Mouse (Mus musculus) forebrain, embryonic 11.5 days (tissue): Measurements from ENCODE around the gene Lrrc66. TPM values are rescaled to one million over a fixed set of nuclear protein-coding genes. Genes with fewer than 3 reads are reported as not detected.
"Not testable (repeated sequence)": the region's sequence is repeated elsewhere in the genome, so short reads cannot be mapped to it uniquely, and the experiment has no call there.

ENCODE experiments used
- ATAC-seq: fragments of 200-750 bp; cut with Nextera tagmentation; replicated peaks from 2 replicates; pipeline ENCODE4 v1.8.0; 2017; ENCODE audit warnings: moderate TSS enrichment; ENCODE audit not compliant: low FRiP score
- DNase-seq: peaks from one replicate; pipeline ENCODE4 v3.0.0-alpha.2; 2017; ENCODE audit warnings: low spot score
- H3K27ac ChIP-seq: fragments of 300-500 bp; sonication (generic); 2 replicates; pipeline ENCODE4 v1.5.1; 2014; ENCODE audit warnings: low read depth, low read length
- H3K27me3 ChIP-seq: fragments of 300-500 bp; sonication (generic); 2 replicates; pipeline ENCODE4 v1.6.1; 2014; ENCODE audit warnings: mild to moderate bottlenecking, low read length, mixed read lengths; ENCODE audit not compliant: control insufficient read depth, insufficient read depth
- H3K36me3 ChIP-seq: fragments of 300-500 bp; sonication (generic); 2 replicates; pipeline ENCODE4 v1.6.1; 2014; ENCODE audit warnings: mild to moderate bottlenecking, low read length, moderate library complexity, mixed read lengths; ENCODE audit not compliant: control insufficient read depth, insufficient read depth
- H3K4me1 ChIP-seq: fragments of 300-500 bp; sonication (generic); replicated peaks from 2 replicates; pipeline ENCODE4 v1.6.1; 2014; ENCODE audit warnings: low read length, mixed read lengths; ENCODE audit not compliant: control insufficient read depth, insufficient read depth
- H3K4me2 ChIP-seq: fragments of 300-500 bp; sonication (generic); 2 replicates; pipeline ENCODE4 v1.6.1; 2014; ENCODE audit warnings: low read depth, mild to moderate bottlenecking, low read length, moderate library complexity, mixed read lengths; ENCODE audit not compliant: severe bottlenecking
- H3K4me3 ChIP-seq: fragments of 300-500 bp; sonication (generic); 2 replicates; pipeline ENCODE4 v1.5.1; 2014; ENCODE audit warnings: low read depth, low read length
- H3K9ac ChIP-seq: fragments of 300-500 bp; sonication (generic); 2 replicates; pipeline ENCODE4 v1.6.1; 2014; ENCODE audit warnings: low read length
- H3K9me3 ChIP-seq: fragments of 300-500 bp; sonication (generic); 2 replicates; pipeline ENCODE4 v1.6.1; 2016; ENCODE audit warnings: low read length, mixed read lengths; ENCODE audit not compliant: control insufficient read depth
- WGBS: fragments of 180-500 bp; shearing (Covaris S2); extraction: QIAGEN DNeasy Blood & Tissue Kit; methylation state at CpG from one replicate; pipeline ENCODE4 v1.1.7; 2014; 5-methylcytosine and 5-hydroxymethylcytosine counted together
- polyA plus RNA-seq: library from polyadenylated mRNA; unstranded; fragments of >200 nt; fragmentation: Nextera tagmentation; extraction: Ambion mirVana; gene quantifications from 2 replicates; pipeline ENCODE4 v1.2.1, GENCODE M21; 2014

The Lrrc66 gene
- polyA plus RNA-seq, 1 experiment from 2014 or later = not detected

DNA sequence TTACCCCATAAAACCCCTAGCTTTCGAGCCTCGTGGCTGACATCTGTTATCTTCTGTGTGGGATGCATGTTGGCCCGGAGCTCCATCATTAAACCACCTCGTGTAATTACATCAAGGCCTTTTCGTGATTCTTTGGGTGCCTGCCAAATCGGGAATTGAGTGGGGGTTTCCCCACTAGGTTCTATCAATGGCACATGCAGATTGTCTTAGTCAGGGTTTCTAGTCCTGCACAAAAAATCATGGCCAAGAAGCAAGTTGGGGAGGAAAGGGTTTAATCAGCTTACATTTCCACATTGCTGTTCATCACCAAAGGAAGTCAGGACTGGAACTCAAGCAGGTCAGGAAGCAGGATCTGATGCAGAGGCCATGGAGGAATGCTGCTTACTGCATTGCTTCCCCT lies 48.3 kb downstream of the Lrrc66 start:
- H3K4me1 ChIP-seq, H3K36me3 ChIP-seq, H3K4me3 ChIP-seq, H3K27me3 ChIP-seq, ATAC-seq, DNase-seq, H3K9ac ChIP-seq, H3K27ac ChIP-seq, H3K4me2 ChIP-seq, H3K9me3 ChIP-seq: not testable (repeated sequence)
- WGBS = 85% methylated on average over 6 of the region's 6 CpGs

GRCm38 (mm10) chr5:73578131-73578530 lies 54.2 kb downstream of the Lrrc66 start:
- 82% methylated on average over 3 of the region's 3 CpGs for WGBS
- no peak overlapping the region for H3K4me3 ChIP-seq
- DNase-seq (no peak), ATAC-seq (no peak)
- no peaks in the 10 kb centered on the region for H3K36me3 ChIP-seq
- no peaks in the 10 kb centered on the region for H3K9me3 ChIP-seq
- H3K27me3 ChIP-seq = no peaks in the 10 kb centered on the region
- H3K4me1 ChIP-seq = no peaks in the 10 kb centered on the region; the same call in 1 of the 2 replicates
- H3K27ac ChIP-seq = no peak overlapping the region
- H3K9ac ChIP-seq = no peak overlapping the region
- no peak overlapping the region for H3K4me2 ChIP-seq

DNA sequence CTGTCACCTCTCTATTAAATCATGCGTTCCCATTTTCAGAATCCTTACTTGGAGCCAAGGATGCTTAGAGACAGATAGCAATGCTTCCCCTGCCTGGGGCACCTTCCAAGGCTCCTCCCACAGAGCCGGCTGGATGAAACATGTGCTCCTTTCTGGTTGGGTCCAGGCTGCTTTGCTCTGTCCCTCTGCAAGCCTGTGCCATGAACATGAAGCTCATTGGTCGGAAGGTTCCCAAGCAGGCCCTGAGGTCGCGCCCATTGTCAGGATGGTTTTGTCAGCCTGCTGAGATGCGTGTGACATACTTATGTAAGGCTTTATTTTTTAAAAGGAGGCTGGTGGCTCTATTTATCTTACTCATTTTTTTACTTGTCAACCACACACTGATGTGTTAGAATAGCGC lies 55.6 kb downstream of the Lrrc66 start:
- Histone ChIP-seq H3K4me2 (no peak overlapping the region), H3K4me3 (no peak overlapping the region), H3K27me3 (no peaks in the 10 kb centered on the region), H3K9ac (no peak overlapping the region), H3K27ac (no peak overlapping the region), H3K9me3 (no peaks in the 10 kb centered on the region), H3K4me1 (no peaks in the 10 kb centered on the region; the same call in 1 of the 2 replicates), H3K36me3 (no peaks in the 10 kb centered on the region)
- 71% methylated on average over 7 of the region's 7 CpGs for WGBS
- ATAC-seq (no peak), DNase-seq (no peak)

DNA sequence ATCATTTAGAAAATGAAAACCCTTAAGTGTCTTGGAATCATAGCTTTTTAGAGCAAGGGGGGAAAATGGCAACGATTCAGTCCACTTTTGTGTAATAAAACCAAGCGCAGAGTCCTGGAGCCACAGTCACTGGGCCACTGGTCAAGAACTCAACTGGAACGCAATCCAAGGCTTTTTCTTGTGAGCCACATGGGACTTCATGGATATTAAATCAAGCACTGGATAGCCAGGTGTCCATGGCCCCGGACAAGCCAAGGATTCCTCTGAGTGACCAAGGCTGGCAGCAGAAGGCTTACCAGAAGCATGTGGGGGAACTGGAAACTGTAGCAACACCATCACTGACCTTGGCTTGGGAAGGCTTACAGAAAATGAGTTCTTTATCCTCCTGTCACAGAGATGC lies 57.7 kb downstream of the Lrrc66 start:
- no peak overlapping the region for H3K27ac ChIP-seq
- DNase-seq (no peak), ATAC-seq (no peak)
- H3K4me1 ChIP-seq = no peaks in the 10 kb centered on the region; the same call in 1 of the 2 replicates
- no peak overlapping the region for H3K4me3 ChIP-seq
- H3K36me3 ChIP-seq = no peaks in the 10 kb centered on the region
- no peak overlapping the region for H3K9ac ChIP-seq
- H3K4me2 ChIP-seq = no peak overlapping the region
- no peaks in the 10 kb centered on the region for H3K27me3 ChIP-seq
- 88% methylated on average over 4 of the region's 4 CpGs for WGBS
- H3K9me3 ChIP-seq = no peaks in the 10 kb centered on the region

DNA sequence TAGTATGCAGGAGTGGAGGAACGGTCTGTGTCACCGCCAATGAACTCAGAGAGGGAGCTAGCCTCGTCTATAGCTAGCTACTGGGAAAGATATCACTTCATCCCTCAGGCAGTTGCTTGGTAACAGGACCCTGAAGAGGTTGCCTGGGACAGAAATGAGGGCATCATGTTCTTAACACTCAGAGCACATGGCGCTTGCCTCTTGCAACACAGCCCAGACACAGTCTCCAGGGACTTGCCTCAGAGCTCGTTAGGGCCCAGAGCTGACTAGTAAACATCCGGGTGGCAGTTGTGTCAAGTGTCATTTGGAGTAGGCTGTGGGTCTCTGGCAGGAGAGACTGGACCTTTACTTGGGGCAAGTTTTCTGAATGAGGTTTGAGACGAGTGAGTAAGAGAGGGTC lies 58.5 kb downstream of the Lrrc66 start:
- Histone ChIP-seq H3K4me2 (no peak overlapping the region), H3K4me1 (no peaks in the 10 kb centered on the region; the same call in 1 of the 2 replicates), H3K27me3 (no peaks in the 10 kb centered on the region), H3K9me3 (no peaks in the 10 kb centered on the region), H3K9ac (no peak overlapping the region), H3K36me3 (no peaks in the 10 kb centered on the region), H3K27ac (no peak overlapping the region), H3K4me3 (no peak overlapping the region)
- ATAC-seq = no peak
- DNase-seq = no peak
- 83% methylated on average over 7 of the region's 7 CpGs for WGBS

DNA sequence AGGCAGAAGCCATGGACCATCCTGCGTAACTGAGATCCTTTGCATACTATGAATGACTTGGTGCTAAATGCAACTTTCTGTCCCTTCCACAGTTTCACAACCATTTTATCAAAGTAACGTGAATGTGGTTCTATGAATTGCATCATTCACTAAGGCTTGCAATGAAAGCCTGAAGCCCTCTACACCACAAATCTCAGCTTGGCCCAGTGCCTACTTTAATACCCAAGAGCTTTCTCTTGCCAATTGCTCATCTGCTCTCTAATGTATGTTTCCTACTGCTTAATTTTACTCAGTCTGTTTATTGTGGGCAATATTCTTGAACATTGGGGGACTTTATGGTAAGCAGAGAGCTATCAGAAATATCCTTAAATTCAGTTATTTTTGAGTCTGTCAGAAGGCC lies 59.5 kb downstream of the Lrrc66 start:
- Histone ChIP-seq H3K36me3 (no peaks in the 10 kb centered on the region), H3K4me1 (no peaks in the 10 kb centered on the region; the same call in 1 of the 2 replicates), H3K9me3 (no peaks in the 10 kb centered on the region), H3K9ac (no peak overlapping the region), H3K27me3 (no peaks in the 10 kb centered on the region), H3K4me2 (no peak overlapping the region), H3K4me3 (no peak overlapping the region), H3K27ac (no peak overlapping the region)
- DNase-seq (no peak), ATAC-seq (no peak)
- 87% methylated on average over 2 of the region's 2 CpGs for WGBS

DNA sequence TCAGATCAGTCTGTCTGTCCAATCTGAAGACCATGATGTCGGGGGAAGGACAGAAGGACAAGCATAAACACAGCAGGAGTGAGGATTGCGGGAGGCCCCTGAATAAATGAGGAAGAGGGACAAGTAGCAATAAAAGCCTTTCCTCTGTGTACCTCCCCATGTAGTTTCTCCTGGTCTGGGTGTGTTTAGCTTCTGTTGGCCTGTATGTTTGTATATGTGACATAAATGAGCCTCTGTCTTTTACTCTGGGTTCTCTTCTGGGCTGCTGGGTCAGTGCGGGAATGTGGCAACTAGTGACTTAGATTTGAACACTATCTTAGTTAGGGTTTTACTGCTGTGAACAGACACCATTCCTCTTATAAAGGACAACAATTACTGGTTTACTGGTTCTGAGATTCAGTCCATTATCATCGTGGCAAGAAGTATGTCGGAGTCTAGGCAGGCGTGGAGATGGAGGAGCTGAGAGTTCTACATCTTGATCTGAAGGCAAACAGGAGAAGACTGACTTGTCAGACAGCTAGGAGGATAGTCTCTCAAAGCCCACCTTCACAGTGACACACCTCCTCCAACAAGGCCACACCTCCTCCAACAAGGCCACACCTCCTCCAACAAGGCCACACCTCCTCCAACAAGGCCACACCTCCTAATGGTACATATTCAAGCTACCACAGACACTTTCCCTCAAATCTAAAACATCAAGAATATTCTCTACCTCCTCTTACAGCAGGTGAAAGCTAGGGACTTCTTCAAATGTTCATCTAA lies 60.8 kb downstream of the Lrrc66 start:
- no peak for ATAC-seq

GRCm38 (mm10) chr5:73569181-73569580 lies 63.1 kb downstream of the Lrrc66 start:
- DNase-seq (no peak), ATAC-seq (no peak)
- Histone ChIP-seq H3K36me3 (no peaks in the 10 kb centered on the region), H3K27ac (no peak overlapping the region), H3K4me1 (no peaks in the 10 kb centered on the region), H3K27me3 (no peaks in the 10 kb centered on the region), H3K4me2 (no peak overlapping the region), H3K9ac (no peak overlapping the region), H3K4me3 (no peak overlapping the region), H3K9me3 (no peaks in the 10 kb centered on the region)
- 82% methylated on average over 5 of the region's 5 CpGs for WGBS

More for the DNA sequence above, 60.8 kb downstream of the Lrrc66 start:
- Histone ChIP-seq H3K4me1 (no peaks in the 10 kb centered on the region; the same call in 1 of the 2 replicates), H3K36me3 (no peaks in the 10 kb centered on the region), H3K9me3 (no peaks in the 10 kb centered on the region), H3K4me2 (no peak overlapping the region), H3K27me3 (no peaks in the 10 kb centered on the region), H3K4me3 (no peak overlapping the region), H3K27ac (no peak overlapping the region), H3K9ac (no peak overlapping the region)
- no peak for DNase-seq
- WGBS = 93% methylated on average over 6 of the region's 6 CpGs

GRCm38 (mm10) chr5:73566892-73567291 lies 65.4 kb downstream of the Lrrc66 start:
- Histone ChIP-seq H3K4me2 (no peak overlapping the region), H3K9me3 (no peaks in the 10 kb centered on the region), H3K9ac (no peak overlapping the region), H3K4me1 (no peaks in the 10 kb centered on the region), H3K36me3 (no peaks in the 10 kb centered on the region; the same call in 1 of the 2 replicates), H3K27ac (no peak overlapping the region), H3K27me3 (no peaks in the 10 kb centered on the region), H3K4me3 (no peak overlapping the region)
- DNase-seq (no peak), ATAC-seq (no peak)
- 81% methylated on average over 4 of the region's 4 CpGs for WGBS
